Mouse (Mus musculus): Measurements from ENCODE around the gene BC029722.

GRCm38 (mm10) chr2:155794674-155795445 is 24.4 kb downstream of the BC029722 start:
- TF ChIP-seq CTCF (IDR thresholded peaks at IDR 0.05; ENCODE audit: borderline replicate concordance, control insufficient read depth, extremely low read depth, insufficient read depth, low read length, poor library complexity) = no peak
- no peak for TF ChIP-seq POLR2A (IDR thresholded peaks at IDR 0.05; ENCODE audit: control insufficient read depth, extremely low read depth, insufficient read depth, low read length, poor library complexity)

All from thymus, adult 2 months (tissue).